Mouse (Mus musculus) intestine, embryonic 14.5 days (tissue): ENCODE data around the gene Syt14. TPM values are rescaled to one million over a fixed set of nuclear protein-coding genes. Genes with fewer than 3 reads are reported as not detected.

Experiments
- ATAC-seq: fragments of 200-750 bp; cut with Nextera tagmentation; replicated peaks from 2 replicates; pipeline ENCODE4 v1.8.0; 2017; ENCODE audit warnings: low read depth, moderate number of reproducible peaks, moderate TSS enrichment, moderate library complexity; ENCODE audit not compliant: low FRiP score, low TSS enrichment
- DNase-seq: peaks from one replicate; pipeline ENCODE4 v3.0.0-alpha.2; 2018; ENCODE audit warnings: low spot score
- H3K27ac ChIP-seq: fragments of 300-500 bp; sonication (generic); 2 replicates; pipeline ENCODE4 v1.5.1; 2014; ENCODE audit warnings: low read depth, mild to moderate bottlenecking, control low read depth
- H3K27me3 ChIP-seq: fragments of 300-500 bp; sonication (generic); replicated peaks from 2 replicates; pipeline ENCODE4 v1.6.1; 2014; ENCODE audit warnings: low read length, control low read depth; ENCODE audit not compliant: control insufficient read depth, insufficient read depth
- H3K36me3 ChIP-seq: fragments of 300-500 bp; sonication (generic); 2 replicates; pipeline ENCODE4 v1.6.1; 2014; ENCODE audit warnings: low read length, control low read depth; ENCODE audit not compliant: control insufficient read depth, insufficient read depth
- H3K4me1 ChIP-seq: fragments of 300-500 bp; sonication (generic); replicated peaks from 2 replicates; pipeline ENCODE4 v1.6.1; 2014; ENCODE audit warnings: low read length, control low read depth, mixed read lengths; ENCODE audit not compliant: control insufficient read depth, insufficient read depth
- H3K4me2 ChIP-seq: fragments of 300-500 bp; sonication (generic); 2 replicates; pipeline ENCODE4 v1.6.1; 2014; ENCODE audit warnings: low read length
- H3K4me3 ChIP-seq: fragments of 300-500 bp; sonication (generic); 2 replicates; pipeline ENCODE4 v1.5.1; 2014; ENCODE audit warnings: low read depth, low read length, control low read depth, mixed read lengths
- H3K9ac ChIP-seq: fragments of 300-500 bp; sonication (generic); 2 replicates; pipeline ENCODE4 v1.6.1; 2014; ENCODE audit warnings: mild to moderate bottlenecking, low read length
- H3K9me3 ChIP-seq: fragments of 300-500 bp; sonication (generic); 2 replicates; pipeline ENCODE4 v1.6.1; 2016; ENCODE audit warnings: low read length, control low read depth; ENCODE audit not compliant: control insufficient read depth
- WGBS: fragments of 180-500 bp; shearing (Covaris S2); extraction: QIAGEN DNeasy Blood & Tissue Kit; methylation state at CpG from one replicate; pipeline ENCODE4 v1.1.7; 2014; 5-methylcytosine and 5-hydroxymethylcytosine counted together
- polyA plus RNA-seq: library from polyadenylated mRNA; unstranded; fragments of >200 nt; fragmentation: Nextera tagmentation; extraction: Ambion mirVana; gene quantifications from 2 replicates; pipeline ENCODE4 v1.2.1, GENCODE M21; 2014

Syt14 gene
- polyA plus RNA-seq, 1 experiment from 2014 or later, result 3.3 TPM

DNA sequence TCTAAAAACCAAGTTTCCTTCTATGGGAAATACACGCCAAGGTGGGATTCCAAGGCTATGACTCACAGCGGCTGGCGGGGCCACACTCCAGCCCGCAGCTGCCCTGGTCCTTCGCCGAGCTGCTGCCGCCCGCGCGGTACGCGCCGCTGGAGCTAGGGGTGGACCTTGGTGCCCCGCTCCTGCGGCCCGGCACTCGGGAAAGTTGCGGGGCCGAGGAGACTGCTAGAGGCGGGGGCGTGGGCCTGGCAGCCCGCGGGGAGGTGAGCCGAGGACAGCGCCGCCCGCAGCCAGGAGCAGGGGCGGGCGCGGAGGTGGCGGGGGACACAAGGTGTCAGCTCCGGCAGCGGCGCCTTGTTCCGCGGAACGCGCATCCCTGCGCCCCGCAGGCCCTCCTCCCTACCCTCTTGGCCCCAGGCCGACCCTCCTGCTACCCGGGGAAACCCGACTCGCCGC, 180.7 kb downstream of the Syt14 start:
- Histone ChIP-seq H3K4me1 (peaks cover 49% of the 10 kb centered on the region), H3K36me3 (no peaks in the 10 kb centered on the region), H3K4me3 (peak overlapping the region; percentile 76), H3K9me3 (no peaks in the 10 kb centered on the region), H3K4me2 (peak overlapping the region; percentile 66), H3K27ac (peak overlapping the region; percentile 88), H3K9ac (peak overlapping the region; percentile 96), H3K27me3 (no peaks in the 10 kb centered on the region)
- peak; percentile 82 for DNase-seq
- WGBS, result under 1% methylated on average over 43 of the region's 45 CpGs
- peak; percentile 67 for ATAC-seq

DNA sequence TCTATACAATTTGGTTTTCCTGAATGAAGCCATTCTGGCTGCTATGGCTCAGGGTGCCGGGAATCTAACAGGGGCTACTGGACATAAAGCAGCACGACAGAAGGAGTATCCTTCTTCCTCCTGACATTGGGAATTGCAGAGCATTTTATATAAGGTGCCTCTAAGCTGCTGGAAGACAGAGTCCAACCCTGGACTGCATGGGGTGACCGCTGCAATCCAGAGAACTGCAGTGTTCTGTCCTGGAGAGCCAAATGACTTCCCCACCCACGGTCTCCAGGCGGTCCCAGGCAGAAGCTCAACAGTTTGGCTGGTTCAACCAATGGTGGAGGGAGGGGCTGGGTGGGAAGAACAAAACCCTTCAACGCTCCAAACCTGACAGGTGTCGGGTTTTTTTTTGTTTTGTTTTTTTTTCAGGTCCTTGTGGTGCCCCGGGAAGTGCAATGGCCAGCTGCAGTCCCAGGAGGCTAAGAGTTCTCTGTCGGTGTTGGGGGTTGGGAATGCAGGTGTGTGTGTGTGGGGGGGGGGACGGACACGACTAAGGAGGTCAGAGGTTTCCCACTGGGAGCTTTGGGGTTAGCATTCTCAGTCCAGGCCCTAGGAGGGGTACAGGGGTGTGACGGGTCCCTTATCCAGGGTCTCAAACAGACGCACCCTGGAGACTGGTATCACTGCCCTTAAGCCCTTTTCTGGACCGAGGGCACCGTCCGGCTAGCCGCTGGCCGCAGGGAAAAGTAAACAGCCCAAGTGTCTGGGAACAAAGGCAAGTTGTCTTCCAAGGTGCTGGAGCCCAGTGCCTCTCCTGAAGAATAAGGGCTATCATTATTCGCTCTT, 181.4 kb downstream of the Syt14 start:
- Histone ChIP-seq H3K36me3 (peaks cover under 1% of the 10 kb centered on the region; the same call in 1 of the 2 replicates), H3K27me3 (no peaks in the 10 kb centered on the region), H3K4me2 (peak overlapping the region; percentile 66), H3K9ac (peak overlapping the region; percentile 96), H3K27ac (peak overlapping the region; percentile 88), H3K4me3 (peak overlapping the region; percentile 76), H3K4me1 (peaks cover 54% of the 10 kb centered on the region), H3K9me3 (no peaks in the 10 kb centered on the region)
- ATAC-seq (no peak), DNase-seq (peak; percentile 69)
- 6% methylated on average over 19 of the region's 19 CpGs for WGBS

DNA sequence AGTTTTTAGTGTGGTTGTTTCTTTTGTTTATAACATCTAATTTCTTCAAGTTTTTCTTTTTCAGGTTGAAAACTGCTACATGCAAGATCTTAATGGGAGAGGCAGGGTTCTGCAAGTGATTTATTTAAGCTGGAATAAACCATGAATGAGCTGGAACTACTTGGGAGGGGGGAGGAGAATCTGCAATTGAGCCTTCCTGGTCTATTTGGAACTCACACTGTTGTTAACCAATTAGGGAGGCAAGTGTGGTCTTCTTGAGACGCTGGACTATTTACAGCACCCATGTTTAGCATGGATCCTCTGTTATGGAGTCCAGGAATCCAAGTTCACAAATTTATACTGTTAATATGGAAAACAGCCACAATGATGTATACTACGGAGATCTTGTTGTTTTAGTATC, 182.1 kb downstream of the Syt14 start:
- Histone ChIP-seq H3K36me3 (peaks cover 8% of the 10 kb centered on the region), H3K4me1 (peaks cover 54% of the 10 kb centered on the region), H3K27ac (no peak overlapping the region; the same call in 1 of the 2 replicates), H3K4me3 (peak overlapping the region; percentile 76; the same call in 1 of the 2 replicates), H3K9ac (no peak overlapping the region), H3K4me2 (peak overlapping the region; percentile 66), H3K27me3 (no peaks in the 10 kb centered on the region), H3K9me3 (no peaks in the 10 kb centered on the region)
- WGBS, result 54% methylated on average over 2 of the region's 2 CpGs
- ATAC-seq (no peak), DNase-seq (no peak)

DNA sequence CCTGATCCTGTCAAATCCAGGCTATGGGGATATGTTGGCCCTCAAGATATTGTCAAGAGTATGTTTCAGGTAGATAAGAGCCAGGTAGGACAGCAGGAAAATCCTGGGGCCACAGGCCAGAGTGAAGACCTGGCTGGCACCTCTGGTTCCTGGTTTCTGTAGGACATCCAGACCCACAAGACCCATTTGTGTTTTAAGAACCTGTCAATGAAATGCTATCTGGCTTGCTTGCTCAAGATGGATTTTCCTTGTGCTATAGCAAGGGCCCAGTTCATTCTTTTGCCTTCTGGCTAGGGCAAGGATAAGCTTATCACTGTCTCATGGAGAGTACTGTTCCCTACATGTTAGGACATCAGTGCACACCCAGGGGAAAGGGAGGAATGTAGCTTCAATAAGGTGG, 183.5 kb downstream of the Syt14 start:
- Histone ChIP-seq H3K4me3 (no peak overlapping the region), H3K4me1 (peaks cover 54% of the 10 kb centered on the region), H3K9me3 (no peaks in the 10 kb centered on the region), H3K27me3 (no peaks in the 10 kb centered on the region), H3K27ac (0 out of 2 replicates have a peak overlapping the region, but pooled peaks have one; percentile 22), H3K36me3 (peaks cover 22% of the 10 kb centered on the region), H3K4me2 (peak overlapping the region; percentile 37), H3K9ac (no peak overlapping the region)
- no peak for ATAC-seq
- DNase-seq, result no peak

DNA sequence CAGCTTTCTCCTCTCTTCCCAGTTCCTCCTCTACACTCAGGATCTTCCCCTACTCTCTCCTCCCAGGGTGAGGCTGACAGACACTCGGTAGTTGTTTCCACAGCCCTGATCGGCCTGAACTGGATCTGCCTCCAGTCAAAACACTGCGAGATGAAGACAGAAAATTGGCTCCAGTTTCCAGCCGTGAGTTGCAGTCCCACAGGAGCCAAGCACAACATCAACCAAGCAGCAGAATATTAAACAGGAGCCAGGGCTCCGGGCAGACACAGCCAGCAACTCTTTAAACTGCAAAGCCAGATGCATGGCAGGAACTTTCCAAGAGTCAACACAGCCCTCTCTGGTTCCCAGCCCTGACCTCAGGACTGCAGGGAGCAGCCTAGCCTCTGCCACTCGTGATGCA, 183.9 kb downstream of the Syt14 start:
- peaks cover 54% of the 10 kb centered on the region for H3K4me1 ChIP-seq
- H3K4me3 ChIP-seq, result no peak overlapping the region
- H3K27me3 ChIP-seq, result no peaks in the 10 kb centered on the region
- peak overlapping the region; percentile 37 for H3K4me2 ChIP-seq
- 17% methylated on average over 6 of the region's 6 CpGs for WGBS
- no peaks in the 10 kb centered on the region for H3K9me3 ChIP-seq
- H3K36me3 ChIP-seq, result peaks cover 26% of the 10 kb centered on the region
- no peak for ATAC-seq
- peak overlapping the region; percentile 60 for H3K27ac ChIP-seq
- no peak overlapping the region for H3K9ac ChIP-seq
- DNase-seq, result no peak

DNA sequence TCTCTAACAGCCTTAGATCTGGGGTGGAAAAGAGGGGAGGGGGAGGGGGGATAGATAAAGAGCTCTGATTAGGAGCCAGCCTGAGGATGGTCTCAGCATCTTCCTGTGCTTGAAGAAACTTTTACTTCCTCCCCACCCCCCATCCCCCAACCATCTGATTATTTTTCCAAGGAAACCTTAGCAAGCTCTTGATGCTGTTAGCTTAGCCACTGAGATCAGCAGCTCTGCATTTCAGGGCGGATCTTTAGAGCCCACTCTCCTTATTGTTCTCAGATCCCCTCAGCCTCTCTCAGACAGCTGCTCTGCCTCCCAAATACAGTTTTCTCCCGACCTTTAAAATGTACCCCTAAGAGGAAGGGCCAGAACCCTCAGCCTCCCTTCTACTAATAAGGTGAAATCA, 184.4 kb downstream of the Syt14 start:
- Histone ChIP-seq H3K4me3 (no peak overlapping the region), H3K9ac (no peak overlapping the region), H3K27ac (peak overlapping the region; percentile 60), H3K4me2 (peak overlapping the region; percentile 37), H3K36me3 (peaks cover 31% of the 10 kb centered on the region), H3K4me1 (peaks cover 50% of the 10 kb centered on the region), H3K27me3 (no peaks in the 10 kb centered on the region), H3K9me3 (no peaks in the 10 kb centered on the region)
- ATAC-seq (no peak), DNase-seq (no peak)
- 9% methylated on average over 2 of the region's 2 CpGs for WGBS

DNA sequence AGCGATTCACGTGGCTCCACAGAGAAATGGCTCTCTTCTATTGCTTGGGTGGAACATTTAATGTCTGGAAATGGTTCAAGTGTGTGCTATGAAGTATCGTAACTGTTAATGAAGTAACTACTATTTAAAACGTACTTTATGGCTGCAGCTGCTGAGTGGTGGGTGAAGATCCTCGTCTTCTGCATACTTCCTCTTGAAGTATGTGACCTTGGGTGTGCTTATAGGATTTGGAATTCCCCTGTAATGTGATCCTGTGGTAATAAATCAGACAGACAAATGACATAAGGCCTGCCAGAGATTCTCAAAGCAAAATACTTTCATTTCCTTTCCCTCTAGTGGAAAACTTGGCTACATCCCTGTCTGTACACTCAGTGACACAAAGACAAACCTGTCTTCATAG, 186.0 kb downstream of the Syt14 start:
- Histone ChIP-seq H3K27me3 (no peaks in the 10 kb centered on the region), H3K4me3 (no peak overlapping the region), H3K9ac (no peak overlapping the region), H3K4me1 (peaks cover 46% of the 10 kb centered on the region), H3K9me3 (no peaks in the 10 kb centered on the region), H3K36me3 (peaks cover 41% of the 10 kb centered on the region), H3K27ac (no peak overlapping the region), H3K4me2 (no peak overlapping the region)
- 40% methylated on average over 5 of the region's 5 CpGs for WGBS
- ATAC-seq (no peak), DNase-seq (no peak)

DNA sequence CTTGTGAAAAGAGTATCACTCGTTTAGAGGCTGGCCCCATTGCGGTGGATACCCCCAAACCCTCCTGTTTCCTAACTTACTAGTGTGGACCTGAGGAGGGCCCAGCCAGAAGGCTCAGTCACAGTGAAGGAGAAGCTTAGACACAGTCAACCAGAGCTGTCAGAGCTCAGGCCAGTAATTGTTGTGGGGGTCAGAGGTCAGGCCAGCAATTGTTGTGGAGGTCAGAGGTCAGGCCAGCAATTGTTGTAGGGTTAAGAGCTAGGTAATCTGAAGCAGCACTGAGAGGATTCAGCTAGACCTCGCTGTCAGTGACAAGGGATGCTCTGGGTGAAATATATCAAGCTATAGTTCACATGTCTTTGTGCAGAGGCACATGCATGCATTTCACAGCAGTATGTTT, 188.3 kb downstream of the Syt14 start:
- H3K4me1 ChIP-seq, result peaks cover 29% of the 10 kb centered on the region
- no peaks in the 10 kb centered on the region for H3K27me3 ChIP-seq
- ATAC-seq (no peak), DNase-seq (no peak)
- H3K4me3 ChIP-seq, result no peak overlapping the region
- H3K4me2 ChIP-seq, result no peak overlapping the region
- peaks cover 55% of the 10 kb centered on the region for H3K36me3 ChIP-seq
- H3K9me3 ChIP-seq, result no peaks in the 10 kb centered on the region
- no peak overlapping the region for H3K27ac ChIP-seq
- 60% methylated on average over 3 of the region's 3 CpGs for WGBS
- no peak overlapping the region for H3K9ac ChIP-seq
